Mouse (Mus musculus): ENCODE results near the gene Gm28434.

Gm28434 gene

GRCm38 (mm10) chr5:87969201-87969600 lies at the start of gene Gm28434, which contains the start of gene 2310003L06Rik:
TSS of gene Gm28434 (plus strand) at chr5:87969517.
TSS of gene 2310003L06Rik (plus strand) at chr5:87969459.
- no peak for DNase-seq (ENCODE audit: low spot score in 2 of 2)

- DNase-seq (ENCODE audit: low spot score in 2 of 2): no peak
Observed at GRCm38 (mm10) chr5:87925372-87925771, 43.9 kb upstream of the Gm28434 start, which contains the start of gene Csn3. TSS of gene Csn3 (plus strand) at chr5:87925579.

GRCm38 (mm10) chr5:87931603-87932002 lies 37.7 kb upstream of the Gm28434 start:
- no peak for DNase-seq (ENCODE audit: low spot score in 2 of 2)

GRCm38 (mm10) chr5:87940752-87941151 lies 28.6 kb upstream of the Gm28434 start:
- no peak for DNase-seq (ENCODE audit: low spot score in 2 of 2)

- no peak for DNase-seq (ENCODE audit: low spot score in 2 of 2)
Observed at GRCm38 (mm10) chr5:87942515-87942914, 26.8 kb upstream of the Gm28434 start.

GRCm38 (mm10) chr5:87951836-87952235 lies 17.5 kb upstream of the Gm28434 start:
- DNase-seq (ENCODE audit: low spot score in 2 of 2): no peak

- no peak for DNase-seq (ENCODE audit: low spot score in 2 of 2)
Observed at GRCm38 (mm10) chr5:87979139-87979538, 9.8 kb downstream of the Gm28434 start, which contains the start of gene Cabs1. TSS of gene Cabs1 (plus strand) at chr5:87979439.

- DNase-seq (ENCODE audit: low spot score in 2 of 2): no peak
Observed at GRCm38 (mm10) chr5:87982468-87983214, 13.3 kb downstream of the Gm28434 start.

- DNase-seq (ENCODE audit: low spot score in 2 of 2): no peak
Observed at GRCm38 (mm10) chr5:88002249-88002648, 32.9 kb downstream of the Gm28434 start, which contains the start of gene Smr3a. TSS of gene Smr3a (plus strand) at chr5:88002549.

GRCm38 (mm10) chr5:88005241-88005640 lies 35.9 kb downstream of the Gm28434 start:
- DNase-seq (ENCODE audit: low spot score in 2 of 2): no peak

All from right cerebral cortex, postnatal 36 days (tissue).